Mouse (Mus musculus) myocyte (in vitro differentiated cells): ENCODE results near the gene Ugt1a2. TPM values are rescaled to one million over a fixed set of nuclear protein-coding genes. Genes with fewer than 3 reads are reported as not detected.
"Not testable (repeated sequence)": the region's sequence is repeated elsewhere in the genome, so short reads cannot be mapped to it uniquely, and the experiment has no call there.

Source experiments
- H3K27me3 ChIP-seq: one replicate; pipeline ENCODE4 v1.6.1; 2011; ENCODE audit not compliant: control insufficient read depth, insufficient read depth, insufficient read length
- H3K36me3 ChIP-seq: one replicate; pipeline ENCODE4 v1.6.1; 2011; ENCODE audit not compliant: control insufficient read depth, insufficient read depth
- H3K4me2 ChIP-seq: one replicate; pipeline ENCODE4 v1.6.1; 2011; ENCODE audit warnings: low read depth, control low read depth
- H3K4me3 ChIP-seq: one replicate; pipeline ENCODE4 v1.5.1; 2011; ENCODE audit warnings: mild to moderate bottlenecking, control low read depth, moderate library complexity
- H3K79me2 ChIP-seq: one replicate; pipeline ENCODE4 v1.6.1; 2011; ENCODE audit not compliant: control insufficient read depth, insufficient read depth
- H3ac ChIP-seq: one replicate; pipeline ENCODE4 v1.6.1; 2011; ENCODE audit not compliant: control insufficient read depth, insufficient read length
- CEBPB ChIP-seq: IDR thresholded peaks from 2 replicates; pipeline ENCODE4 v1.6.1; 2011; ENCODE audit warnings: mild to moderate bottlenecking, moderate library complexity; ENCODE audit not compliant: poor library complexity, insufficient read depth, severe bottlenecking
- E2F4 ChIP-seq: IDR thresholded peaks from one replicate; pipeline ENCODE4 v1.6.1; 2011; ENCODE audit warnings: mild to moderate bottlenecking, control low read depth, moderate library complexity; ENCODE audit not compliant: insufficient read depth
- MAX ChIP-seq: IDR thresholded peaks from one replicate; pipeline ENCODE4 v1.6.1; 2011; ENCODE audit warnings: low read depth, mild to moderate bottlenecking, control low read depth
- MYOD1 ChIP-seq, 3 experiments: IDR thresholded peaks; one replicate each; pipeline ENCODE4 v1.6.1; 2011; ENCODE audit warnings: control low read depth in 2 of 3, low read depth in 2 of 3, mild to moderate bottlenecking in 2 of 3, moderate library complexity in 1 of 3; ENCODE audit not compliant: insufficient read length in 2 of 3, control insufficient read depth in 1 of 3
- MYOG ChIP-seq, 3 experiments: IDR thresholded peaks; one replicate each; pipeline ENCODE4 v1.6.1; 2011; ENCODE audit warnings: control low read depth in 2 of 3, low read depth in 2 of 3, mild to moderate bottlenecking in 2 of 3; ENCODE audit not compliant: insufficient read length in 2 of 3, control insufficient read depth in 1 of 3, insufficient read depth in 1 of 3
- POLR2A ChIP-seq: IDR thresholded peaks from one replicate; pipeline ENCODE4 v1.6.1; 2011; ENCODE audit warnings: low read depth, mild to moderate bottlenecking, control low read depth, moderate library complexity; ENCODE audit not compliant: insufficient read length
- POLR2AphosphoS2 ChIP-seq: IDR thresholded peaks from one replicate; pipeline ENCODE4 v1.6.1; 2011; ENCODE audit warnings: low read depth, control low read depth; ENCODE audit not compliant: insufficient read length
- REST ChIP-seq: IDR thresholded peaks from one replicate; pipeline ENCODE4 v1.6.1; 2011; ENCODE audit warnings: mild to moderate bottlenecking, control low read depth, moderate library complexity; ENCODE audit not compliant: insufficient read depth, insufficient read length
- SRF ChIP-seq: IDR thresholded peaks from one replicate; pipeline ENCODE4 v1.6.1; 2011; ENCODE audit warnings: low read depth; ENCODE audit not compliant: control insufficient read depth, insufficient read length
- TCF12 ChIP-seq: IDR thresholded peaks from one replicate; pipeline ENCODE4 v1.6.1; 2011; ENCODE audit warnings: mild to moderate bottlenecking, control low read depth; ENCODE audit not compliant: poor library complexity, insufficient read depth, severe bottlenecking
- TCF3 ChIP-seq: IDR thresholded peaks from one replicate; pipeline ENCODE4 v1.6.1; 2011; ENCODE audit warnings: low read depth, control low read depth; ENCODE audit not compliant: insufficient read length
- USF1 ChIP-seq: IDR thresholded peaks from one replicate; pipeline ENCODE4 v1.6.1; 2011; ENCODE audit warnings: low read depth, mild to moderate bottlenecking, control low read depth, moderate library complexity
- polyA plus RNA-seq: library from polyadenylated mRNA; unstranded; fragments of >200 nt; fragmentation: generic; extraction: Trizol; gene quantifications from one replicate; pipeline ENCODE4 v1.2.1, GENCODE M21; 2012; ENCODE audit warnings: missing spikeins

Gene Ugt1a2
- 0.05 TPM for polyA plus RNA-seq

DNA sequence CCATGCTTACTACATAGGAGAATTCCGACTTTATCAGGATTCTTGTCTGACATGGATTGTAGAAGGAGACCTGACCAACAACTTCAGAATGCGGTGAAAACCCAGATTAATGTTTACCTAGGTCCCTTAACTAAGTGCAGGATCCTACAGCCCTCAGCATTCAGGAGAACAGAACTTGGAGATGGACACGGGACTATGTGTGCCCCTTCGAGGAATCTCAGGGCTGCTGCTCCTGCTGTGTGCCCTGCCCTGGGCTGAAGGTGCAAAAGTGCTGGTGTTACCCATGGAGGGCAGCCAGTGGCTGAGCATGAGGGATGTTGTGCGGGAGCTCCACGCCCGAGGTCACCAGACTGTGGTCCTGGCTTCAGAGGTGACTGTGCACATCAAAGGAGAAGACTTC is at the start of gene Ugt1a2:
TSS of gene Ugt1a2 (plus strand) at position 146 of the 400 bp plus-strand sequence.
- no peak for TF ChIP-seq USF1
- no peak for TF ChIP-seq POLR2A
- no peak for TF ChIP-seq CEBPB
- Histone ChIP-seq H3ac (no peak within 1 kb of the TSS), H3K4me3 (no peak within 1 kb of the TSS), H3K4me2 (no peak within 1 kb of the TSS), H3K79me2 (no peaks in the 10 kb centered on the region), H3K27me3 (peaks cover 22% of the 10 kb centered on the region), H3K36me3 (no peaks in the 10 kb centered on the region)

- H3K36me3 ChIP-seq = no peaks in the 10 kb centered on the region
- no peak overlapping the region for H3ac ChIP-seq
- TF ChIP-seq TCF12 (no peak), SRF (no peak), MYOG (IDR thresholded peaks at IDR 0.05; ENCODE audit: control insufficient read depth in 1 of 3, insufficient read depth in 1 of 3, insufficient read length in 2 of 3, low read depth in 2 of 3) (no peak), CEBPB (no peak), USF1 (no peak), TCF3 (no peak), MYOD1 (IDR thresholded peaks at IDR 0.05; ENCODE audit: control insufficient read depth in 1 of 3, insufficient read length in 2 of 3, low read depth in 2 of 3) (no peak), MAX (no peak), POLR2AphosphoS2 (no peak), POLR2A (no peak), REST (no peak), E2F4 (no peak)
- H3K4me3 ChIP-seq = no peak overlapping the region
- no peaks in the 10 kb centered on the region for H3K27me3 ChIP-seq
- no peaks in the 10 kb centered on the region for H3K79me2 ChIP-seq
- no peak overlapping the region for H3K4me2 ChIP-seq
These were observed 42.0 kb upstream of the Ugt1a2 start for GRCm38 (mm10) chr1:88158430-88158829.

- no peaks in the 10 kb centered on the region for H3K36me3 ChIP-seq
- H3ac ChIP-seq = no peak within 1 kb of the TSS
- TF ChIP-seq MYOD1 (IDR thresholded peaks at IDR 0.05; ENCODE audit: control insufficient read depth in 1 of 3, insufficient read length in 2 of 3, low read depth in 2 of 3) (no peak), POLR2A (no peak), SRF (no peak), MAX (no peak), REST (no peak), TCF12 (no peak), USF1 (no peak), CEBPB (no peak), TCF3 (no peak), E2F4 (no peak), MYOG (IDR thresholded peaks at IDR 0.05; ENCODE audit: control insufficient read depth in 1 of 3, insufficient read depth in 1 of 3, insufficient read length in 2 of 3, low read depth in 2 of 3) (no peak), POLR2AphosphoS2 (no peak)
- no peaks in the 10 kb centered on the region for H3K27me3 ChIP-seq
- H3K4me2 ChIP-seq = no peak within 1 kb of the TSS
- no peak within 1 kb of the TSS for H3K4me3 ChIP-seq
- H3K79me2 ChIP-seq = no peaks in the 10 kb centered on the region
These were observed 34.7 kb upstream of the Ugt1a2 start, which contains the start of gene Ugt1a5 for GRCm38 (mm10) chr1:88165711-88166110. TSS of gene Ugt1a5 (plus strand) at chr1:88166012.

GRCm38 (mm10) chr1:88172190-88172589 is 28.2 kb upstream of the Ugt1a2 start:
- H3K36me3 ChIP-seq, H3ac ChIP-seq, H3K27me3 ChIP-seq: not testable (repeated sequence)

GRCm38 (mm10) chr1:88179657-88180056 is 20.7 kb upstream of the Ugt1a2 start:
- no peaks in the 10 kb centered on the region for H3K36me3 ChIP-seq
- no peak for TF ChIP-seq REST
- TF ChIP-seq CEBPB = no peak
- no peak for TF ChIP-seq SRF
- no peak for TF ChIP-seq TCF12
- no peak for TF ChIP-seq MYOG (IDR thresholded peaks at IDR 0.05; ENCODE audit: control insufficient read depth in 1 of 3, insufficient read depth in 1 of 3, insufficient read length in 2 of 3, low read depth in 2 of 3)
- TF ChIP-seq TCF3 = no peak
- no peak for TF ChIP-seq E2F4
- TF ChIP-seq MYOD1 (IDR thresholded peaks at IDR 0.05; ENCODE audit: control insufficient read depth in 1 of 3, insufficient read length in 2 of 3, low read depth in 2 of 3) = no peak
- no peak for TF ChIP-seq POLR2AphosphoS2
- no peak overlapping the region for H3K4me2 ChIP-seq

More at GRCm38 (mm10) chr1:88172190-88172589, 28.2 kb upstream of the Ugt1a2 start:
- H3K4me3 ChIP-seq, H3K4me2 ChIP-seq, H3K79me2 ChIP-seq: not testable (repeated sequence)

More at GRCm38 (mm10) chr1:88179657-88180056, 20.7 kb upstream of the Ugt1a2 start:
- H3K27me3 ChIP-seq = peaks cover 3% of the 10 kb centered on the region
- H3ac ChIP-seq = no peak overlapping the region
- no peak overlapping the region for H3K4me3 ChIP-seq
- no peaks in the 10 kb centered on the region for H3K79me2 ChIP-seq
